Mouse (Mus musculus): Measurements from ENCODE around the gene Il23a. TPM values are rescaled to one million over a fixed set of nuclear protein-coding genes. Genes with fewer than 3 reads are reported as not detected.

The Il23a gene
- total RNA-seq (2023) = not detected

GRCm38 (mm10) chr10:128298702-128299171, at the start of gene Il23a:
Gene Il23a (minus strand): TSS chr10:128298752.

DNA sequence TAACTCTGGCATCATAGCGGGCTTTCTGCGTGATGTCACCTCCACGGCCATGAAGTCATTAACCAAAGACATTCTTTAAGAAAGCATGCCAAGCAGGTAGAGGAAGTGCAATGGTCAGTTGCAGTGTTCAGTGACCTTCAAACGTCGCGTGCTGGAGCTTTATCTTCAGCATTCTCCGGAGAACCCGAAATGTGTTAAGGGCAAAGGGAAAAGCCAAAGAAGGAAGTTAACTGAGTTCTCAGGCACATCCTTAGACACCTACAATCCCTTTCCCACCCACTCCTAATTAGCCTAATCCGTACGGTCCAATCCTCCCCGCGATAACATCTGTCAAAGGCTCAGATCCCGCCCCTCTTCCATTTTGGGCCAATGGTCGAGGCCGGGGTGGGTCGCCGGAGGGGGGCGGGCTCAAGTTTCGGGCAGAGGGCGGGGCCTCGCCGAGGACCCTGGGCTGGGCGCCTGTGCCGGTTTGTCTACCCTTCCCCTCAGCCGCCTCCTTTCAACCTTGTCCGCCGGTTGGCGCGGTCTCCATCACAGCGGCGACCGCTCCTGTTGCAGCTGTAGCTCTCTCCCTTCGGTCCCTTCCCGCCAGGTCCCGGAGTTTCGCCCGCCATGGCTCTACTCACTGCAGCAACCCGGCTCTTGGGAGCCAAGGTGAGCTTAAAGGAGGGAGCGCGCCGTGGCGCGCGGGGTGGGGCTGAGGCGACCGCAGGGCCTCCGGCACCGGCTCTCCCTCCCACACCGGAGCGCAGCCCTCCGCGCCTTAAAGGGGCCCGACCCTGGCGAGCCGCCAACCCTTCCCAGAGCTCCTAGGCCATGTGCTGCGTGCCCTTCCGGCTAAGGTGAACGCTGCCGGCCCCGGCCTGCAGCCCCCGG, 39.0 kb upstream of the Il23a start, which contains the start of gene Cs:
Gene Cs, plus strand, starts transcription at position 429 of the 876 bp plus-strand sequence.

GRCm38 (mm10) chr10:128322141-128323108, 23.9 kb upstream of the Il23a start, which contains the start of gene Cnpy2:
Gene Cnpy2 (plus strand): TSS chr10:128322459.

GRCm38 (mm10) chr10:128303126-128304021, 4.8 kb upstream of the Il23a start, which contains the start of gene Pan2:
Gene Pan2 (plus strand): TSS chr10:128303335.

DNA sequence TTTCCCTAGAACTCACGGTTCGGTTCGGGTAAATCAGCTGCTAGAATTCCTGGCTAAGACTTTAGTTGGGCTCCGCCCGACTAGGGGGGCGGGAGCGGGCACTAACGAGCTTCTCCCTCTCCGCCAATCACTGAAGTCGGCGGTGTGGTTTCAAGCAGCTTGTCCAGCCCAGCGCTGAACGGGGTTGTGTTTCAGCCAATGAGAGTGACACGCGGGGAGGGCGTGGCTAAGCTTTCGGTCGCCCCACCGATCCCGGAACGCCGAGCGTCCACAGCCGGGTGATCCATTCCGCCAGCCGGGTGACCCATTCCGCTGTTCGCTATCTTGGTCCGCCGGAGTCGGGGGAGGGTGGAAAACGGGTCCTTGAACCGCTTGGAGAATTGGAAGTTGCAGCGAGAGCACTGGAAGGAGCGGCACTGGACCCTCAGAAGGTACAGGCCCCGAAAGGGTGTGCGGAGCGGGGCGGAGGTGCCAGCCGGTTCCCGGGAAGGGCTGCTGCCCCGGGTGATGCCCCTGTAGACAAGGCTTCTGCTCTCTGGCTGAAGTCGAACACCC, 28.2 kb downstream of the Il23a start, which contains the start of gene Stat2:
Gene Stat2, plus strand, starts transcription at position 273 of the 555 bp plus-strand sequence.

GRCm38 (mm10) chr10:128268371-128268770, 30.2 kb downstream of the Il23a start, which contains the start of gene Apof:
Gene Apof (plus strand): TSS chr10:128268671.

DNA sequence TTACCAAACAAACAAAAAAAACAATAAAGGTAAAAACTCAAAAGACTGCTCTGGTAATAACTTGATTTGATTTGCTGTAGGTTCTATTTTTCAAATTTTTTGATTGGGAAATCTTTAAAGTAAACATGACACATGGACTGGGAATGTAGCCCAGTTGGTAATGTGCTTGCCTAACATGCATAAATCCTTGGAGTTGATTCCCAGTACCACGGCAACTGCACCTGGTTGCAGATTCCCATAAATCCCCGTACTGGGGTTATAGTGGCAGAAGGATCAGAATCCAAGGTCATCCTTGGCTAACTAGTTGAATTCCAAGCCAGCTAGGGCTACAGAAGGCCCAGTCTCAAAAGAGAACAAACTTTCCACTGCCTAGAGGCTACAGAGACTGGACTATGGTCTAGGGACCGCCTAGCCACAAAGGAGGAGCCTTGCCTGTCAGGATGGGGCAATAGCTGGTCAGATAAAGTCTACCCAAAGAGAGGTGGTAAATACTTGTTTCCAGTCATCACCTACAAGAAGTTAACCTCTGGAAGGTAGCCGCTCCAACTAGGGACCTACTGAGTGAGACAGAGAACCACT, 44.8 kb downstream of the Il23a start, which contains the start of gene Apon:
Gene Apon, plus strand, starts transcription at position 420 of the 579 bp plus-strand sequence.

Other genes with a start within 250 kb of the Il23a start
- gene Ptges3, start 239.8 kb downstream of the Il23a start, total RNA-seq (2023) = 100 to 1,000 TPM; 121 to 145 TPM
- gene Atp5b, start 215.5 kb downstream of the Il23a start, total RNA-seq (2023) = 100 to 1,000 TPM; 664 to 698 TPM
- gene Baz2a, start 207.2 kb downstream of the Il23a start, total RNA-seq (2023) = 100 to 1,000 TPM; 118 to 120 TPM
- gene Rbms2, start 118.5 kb downstream of the Il23a start, total RNA-seq (2023) = 10 to 100 TPM; 46.4 to 46.7 TPM
- gene Gls2, start 104.3 kb downstream of the Il23a start, total RNA-seq (2023) = under 1 TPM; 0.26 to 0.98 TPM
- 10 to 100 TPM; 15.4 to 20.8 TPM for gene Spryd4, start 86.9 kb downstream of the Il23a start, total RNA-seq (2023)
- gene Mip, start 72.9 kb downstream of the Il23a start, total RNA-seq (2023) = not detected
- 10 to 100 TPM; 35.2 to 44.7 TPM for gene Timeless, start 66.7 kb downstream of the Il23a start, total RNA-seq (2023)
- not detected for gene Apon, start 44.7 kb downstream of the Il23a start, total RNA-seq (2023)
- not detected for gene Apof, start 30.1 kb downstream of the Il23a start, total RNA-seq (2023)
- gene Stat2, start 28.2 kb downstream of the Il23a start, total RNA-seq (2023) = 10 to 100 TPM; 64.1 to 66.5 TPM
- 10 to 100 TPM; 41.8 to 43.8 TPM for gene Pan2, start 4.6 kb upstream of the Il23a start, total RNA-seq (2023)
- gene Cnpy2, start 23.7 kb upstream of the Il23a start, total RNA-seq (2023) = 10 to 100 TPM; 24.5 to 37.2 TPM
- gene Cs, start 39.0 kb upstream of the Il23a start, total RNA-seq (2023) = 10 to 100 TPM; 90.5 to 96.7 TPM
- gene Coq10a, start 70.2 kb upstream of the Il23a start, total RNA-seq (2023) = 10 to 100 TPM; 20.9 to 30.1 TPM
- gene Ankrd52, start 78.4 kb upstream of the Il23a start, total RNA-seq (2023) = 10 to 100 TPM; 56.8 to 58.4 TPM
- gene Slc39a5, start 102.5 kb upstream of the Il23a start, total RNA-seq (2023) = not detected
- 10 to 100 TPM; 45.8 to 50.9 TPM for gene Nabp2, start 112.7 kb upstream of the Il23a start, total RNA-seq (2023)
- 10 to 100 TPM; 29.6 to 33.1 TPM for gene Rnf41, start 112.9 kb upstream of the Il23a start, total RNA-seq (2023)
- gene Smarcc2, start 160.5 kb upstream of the Il23a start, total RNA-seq (2023) = 100 to 1,000 TPM; 140 to 150 TPM
- gene Myl6, start 195.4 kb upstream of the Il23a start, total RNA-seq (2023) = 100 to 1,000 TPM; 743 to 795 TPM
- gene Myl6b, start 199.9 kb upstream of the Il23a start, total RNA-seq (2023) = under 1 TPM in 1 of 2 experiments, not detected in 1; 0.55 TPM
- 100 to 1,000 TPM; 294 to 296 TPM for gene Esyt1, start 227.1 kb upstream of the Il23a start, total RNA-seq (2023)
- 10 to 100 TPM; 30.2 to 32.5 TPM for gene Zc3h10, start 249.0 kb upstream of the Il23a start, total RNA-seq (2023)

Data from T-cell, adult 66 days (primary cell).